Comparison of ENCODE assay signal across 8 mouse cellular contexts in the genomic region with DNA sequence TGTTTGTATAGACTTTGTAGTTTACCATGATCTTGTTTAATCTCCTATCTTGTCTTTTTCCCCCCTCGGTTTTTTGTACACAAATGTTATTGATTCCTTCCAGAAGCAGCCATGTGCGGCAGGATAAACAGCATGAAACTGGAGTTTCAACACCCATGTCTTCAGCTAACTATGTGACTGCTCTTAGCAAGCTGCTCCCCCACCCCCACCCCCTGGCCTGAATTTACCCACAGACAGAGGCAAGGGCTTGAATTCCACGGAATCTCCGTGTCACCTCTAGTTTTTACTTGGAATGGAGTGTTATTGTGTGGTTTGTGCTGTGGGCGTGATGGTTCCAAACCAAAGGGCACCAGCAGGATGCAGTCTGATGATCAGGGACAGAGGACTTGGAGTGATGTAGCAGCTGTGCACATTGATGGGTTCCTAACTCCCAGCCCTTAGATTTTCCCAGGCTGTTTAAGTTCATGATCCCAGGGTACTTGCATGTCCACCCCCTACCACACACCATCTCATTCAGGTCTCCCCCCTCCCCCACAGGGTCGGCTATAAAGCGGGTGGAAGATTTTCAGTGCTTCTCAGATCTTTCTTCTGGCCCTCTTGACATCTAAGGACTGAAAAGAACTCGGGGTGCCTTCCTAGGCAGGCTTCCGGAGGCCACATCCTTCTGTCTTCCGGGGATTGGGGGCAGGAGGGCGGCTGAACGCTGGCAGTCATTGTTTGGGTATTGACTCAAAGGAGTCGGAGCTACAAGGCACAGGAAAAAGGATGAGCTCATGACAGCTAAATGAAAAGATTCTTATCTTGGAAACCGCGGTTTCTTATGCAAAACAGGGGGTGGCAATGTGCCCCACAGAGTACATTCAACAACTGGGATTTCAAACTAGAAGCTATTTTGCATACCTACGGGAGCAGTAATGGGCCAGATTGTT.
DNase-seq lines count a peak whose midpoint lies in the region; ATAC-seq and TF ChIP-seq lines count a peak whose summit lies in the region.

No protein-coding gene starts in this region.

- ATAC-seq in forebrain, embryonic 15.5 days (replicated peaks) = peak; percentile 94

- H3K4me2 ChIP-seq in forebrain, embryonic 15.5 days (replicated peaks) = peak overlapping the region; percentile 20

- 14% methylated on average over 16 of the region's 16 CpGs for WGBS in forebrain, embryonic 15.5 days

- DNase-seq in adrenal gland, postnatal 14 days = peak; percentile 43
- DNase-seq in adrenal gland, postnatal 4 days (ENCODE audit: low spot score in 2 of 2) = no peak
- no peak for DNase-seq in ES-E14 (ENCODE audit: low read depth, low spot score)
- DNase-seq in kidney, postnatal 36 days = peak; percentile 19 to 37
- DNase-seq in natural killer cell, adult 2 months (ENCODE audit: low spot score in 2 of 2) = peak; percentile 13 to 33
- no peak for DNase-seq in ovary, postnatal 10 days (ENCODE audit: low spot score)
- DNase-seq in cerebellum, postnatal 25 days = no peak

- in situ Hi-C loops in ES-E14 (cut with MboI; ENCODE audit: low sequenced_read_pairs in 2 of 2, unreplicated experiment in 2 of 2) = no loop called here

- H3K4me3 ChIP-seq in ES-E14 (ENCODE audit: insufficient read depth in 1 of 2, low read depth in 1 of 2, low read length in 2 of 2, poor library complexity in 1 of 2, severe bottlenecking in 1 of 2) = no peak overlapping the region
- no peak overlapping the region for H3K4me3 ChIP-seq in forebrain, embryonic 15.5 days

- 0 out of 2 replicates have a peak overlapping the region, but pooled peaks have one; percentile 38 for H3K9ac ChIP-seq in ES-E14 (ENCODE audit: insufficient read depth, low read depth, low read length, poor library complexity, severe bottlenecking)
- H3K9ac ChIP-seq in forebrain, embryonic 15.5 days (replicated peaks) = 0 out of 2 replicates have a peak overlapping the region, but pooled peaks have one; percentile 7

- no peaks in the 10 kb centered on the region for H3K36me3 ChIP-seq in ES-E14 (ENCODE audit: control insufficient read depth, insufficient read depth, low read length, poor library complexity, severe bottlenecking)
- no peaks in the 10 kb centered on the region for H3K36me3 ChIP-seq in forebrain, embryonic 15.5 days

- peaks cover 0 to 6% of the 10 kb centered on the region in 2 experiments; a peak in 2 of 4 replicates for H3K4me1 ChIP-seq in ES-E14 (ENCODE audit: control insufficient read depth in 2 of 2, insufficient read depth in 2 of 2, low read length in 2 of 2, poor library complexity in 1 of 2)
- H3K4me1 ChIP-seq in forebrain, embryonic 15.5 days = peaks cover 10% of the 10 kb centered on the region

- no peaks in the 10 kb centered on the region for H3K27me3 ChIP-seq in forebrain, embryonic 15.5 days

- H3K27ac ChIP-seq in ES-E14 (ENCODE audit: insufficient read depth, low read depth, low read length, poor library complexity, severe bottlenecking) = peak overlapping the region; percentile 92
- peak overlapping the region; percentile 84 for H3K27ac ChIP-seq in forebrain, embryonic 15.5 days (replicated peaks)

- H3K9me3 ChIP-seq in ES-E14 (ENCODE audit: control insufficient read depth, insufficient read depth, low read depth, low read length) = no peaks in the 10 kb centered on the region
- no peaks in the 10 kb centered on the region for H3K9me3 ChIP-seq in forebrain, embryonic 15.5 days

TF ChIP-seq in ES-E14, 5 proteins besides CTCF, POLR2A, EP300 and RAD21:
- TF ChIP-seq CHD2 (IDR thresholded peaks at IDR 0.05; ENCODE audit: low read depth, low read length) = no peak
- TF ChIP-seq MAFK (IDR thresholded peaks at IDR 0.05; ENCODE audit: insufficient read depth, low read depth, low read length) = no peak
- no peak for TF ChIP-seq ZNF384 (IDR thresholded peaks at IDR 0.05; ENCODE audit: low read depth, low read length)
- no peak for TF ChIP-seq HCFC1 (IDR thresholded peaks at IDR 0.05; ENCODE audit: borderline replicate concordance, insufficient read depth, low read length)

Comparison
In these comparisons a context has a peak if more than half of its experiments do, and no peak if none do; other contexts are left out.
1. DNase-seq: peak in adrenal gland, postnatal 14 days (single experiment), kidney, postnatal 36 days (2 of 2) and natural killer cell, adult 2 months (2 of 2); none in adrenal gland, postnatal 4 days (0 of 2), ES-E14 (single experiment), ovary, postnatal 10 days (single experiment) and cerebellum, postnatal 25 days (0 of 2).